Comparison of ENCODE assay signal across 7 mouse cellular contexts in the genomic region with DNA sequence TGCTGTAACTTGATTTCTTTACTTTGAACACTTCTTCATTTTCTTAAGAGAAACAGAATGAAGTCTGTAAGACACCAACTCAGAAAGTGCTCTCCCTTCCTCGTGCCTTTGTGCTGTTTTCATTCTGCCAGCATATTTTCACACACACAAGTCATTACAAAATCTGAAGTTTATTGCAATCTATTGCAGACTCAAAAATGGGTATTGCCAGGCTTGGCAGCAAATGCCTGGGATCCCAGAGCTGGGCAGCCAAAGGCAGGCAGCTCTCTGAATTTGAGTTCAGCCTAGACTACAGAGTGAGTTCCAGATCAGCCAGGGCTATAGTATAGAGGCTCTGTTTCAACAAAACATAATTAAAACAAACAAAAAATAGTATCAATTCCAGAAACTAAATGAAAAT. TPM values are rescaled to one million over a fixed set of nuclear protein-coding genes. Genes with fewer than 3 reads are reported as not detected.
DNase-seq lines count a peak whose midpoint lies in the region; ATAC-seq and TF ChIP-seq lines count a peak whose summit lies in the region.

No protein-coding gene starts in this region.

- ATAC-seq in lung, postnatal 0 days: no peak
- no peak for ATAC-seq in forebrain, embryonic 13.5 days
- no peak for ATAC-seq in limb, embryonic 14.5 days (ENCODE audit: low FRiP score, low read depth)
- ATAC-seq in stomach, embryonic 15.5 days (ENCODE audit: insufficient read depth, low FRiP score, low read depth): no peak

- H3K9me3 ChIP-seq in lung, postnatal 0 days (ENCODE audit: low read length): no peaks in the 10 kb centered on the region
- H3K9me3 ChIP-seq in forebrain, embryonic 13.5 days (replicated peaks): no peaks in the 10 kb centered on the region
- H3K9me3 ChIP-seq in limb, embryonic 14.5 days (ENCODE audit: control insufficient read depth, low read length): no peaks in the 10 kb centered on the region
- H3K9me3 ChIP-seq in stomach, embryonic 15.5 days: no peaks in the 10 kb centered on the region

- no peaks in the 10 kb centered on the region for H3K27me3 ChIP-seq in lung, postnatal 0 days (replicated peaks; ENCODE audit: insufficient read depth, low read length)
- H3K27me3 ChIP-seq in forebrain, embryonic 13.5 days: 0 out of 2 replicates have a peak, but pooled peaks cover 4% of the 10 kb centered on the region
- no peaks in the 10 kb centered on the region for H3K27me3 ChIP-seq in limb, embryonic 14.5 days (ENCODE audit: control insufficient read depth, insufficient read depth, low read length)
- no peaks in the 10 kb centered on the region for H3K27me3 ChIP-seq in stomach, embryonic 15.5 days (replicated peaks)

- H3K4me3 ChIP-seq in lung, postnatal 0 days (ENCODE audit: low read depth, low read length): no peak overlapping the region
- peak overlapping the region; percentile 80 for H3K4me3 ChIP-seq in forebrain, embryonic 13.5 days
- H3K4me3 ChIP-seq in limb, embryonic 14.5 days (replicated peaks; ENCODE audit: low read length): peak overlapping the region; percentile 85
- peak overlapping the region; percentile 5; the same call in 1 of the 2 replicates for H3K4me3 ChIP-seq in stomach, embryonic 15.5 days (replicated peaks)

- TF ChIP-seq POLR2A in limb, embryonic 14.5 days (IDR thresholded peaks at IDR 0.05; ENCODE audit: borderline replicate concordance, extremely low read depth, insufficient read depth, insufficient read length): no peak

- TF ChIP-seq EP300 in lung, postnatal 0 days (IDR thresholded peaks at IDR 0.05): no peak

- H3K4me2 ChIP-seq in lung, postnatal 0 days (replicated peaks; ENCODE audit: low read depth, low read length): 0 out of 2 replicates have a peak overlapping the region, but pooled peaks have one; percentile 87
- peak overlapping the region; percentile 74 for H3K4me2 ChIP-seq in forebrain, embryonic 13.5 days
- H3K4me2 ChIP-seq in limb, embryonic 14.5 days (replicated peaks; ENCODE audit: low read depth, low read length, severe bottlenecking): peak overlapping the region; percentile 62
- H3K4me2 ChIP-seq in stomach, embryonic 15.5 days: peak overlapping the region; percentile 69

- no peaks in the 10 kb centered on the region for H3K4me1 ChIP-seq in lung, postnatal 0 days (ENCODE audit: insufficient read depth, low read depth, low read length)
- H3K4me1 ChIP-seq in forebrain, embryonic 13.5 days: peaks cover 23% of the 10 kb centered on the region
- H3K4me1 ChIP-seq in limb, embryonic 14.5 days (ENCODE audit: control insufficient read depth, insufficient read depth, low read length): peaks cover 6% of the 10 kb centered on the region; the same call in 1 of the 2 replicates
- H3K4me1 ChIP-seq in stomach, embryonic 15.5 days: peaks cover 3% of the 10 kb centered on the region

- no peak for DNase-seq in lung, postnatal 0 days (ENCODE audit: low spot score)
- DNase-seq in lung, postnatal 25 days (ENCODE audit: low spot score): no peak
- no peak for DNase-seq in limb, embryonic 14.5 days (ENCODE audit: low spot score)
- no peak for DNase-seq in spleen, adult 18-20 months
- DNase-seq in urinary bladder, adult 2 months (ENCODE audit: low spot score): no peak

- no peak overlapping the region for H3K9ac ChIP-seq in lung, postnatal 0 days (replicated peaks; ENCODE audit: low read depth)
- peak overlapping the region; percentile 59 for H3K9ac ChIP-seq in forebrain, embryonic 13.5 days
- H3K9ac ChIP-seq in limb, embryonic 14.5 days (ENCODE audit: low read depth, low read length, severe bottlenecking): peak overlapping the region; percentile 93; the same call in 1 of the 2 replicates
- no peak overlapping the region; the same call in 1 of the 2 replicates for H3K9ac ChIP-seq in stomach, embryonic 15.5 days

- H3K36me3 ChIP-seq in lung, postnatal 0 days (ENCODE audit: insufficient read depth, low read length): no peaks in the 10 kb centered on the region
- H3K36me3 ChIP-seq in forebrain, embryonic 13.5 days (ENCODE audit: poor library complexity, severe bottlenecking): peaks cover 32% of the 10 kb centered on the region
- peaks cover 36% of the 10 kb centered on the region for H3K36me3 ChIP-seq in limb, embryonic 14.5 days (ENCODE audit: control insufficient read depth, insufficient read depth, low read length)
- peaks cover 4% of the 10 kb centered on the region; the same call in 1 of the 2 replicates for H3K36me3 ChIP-seq in stomach, embryonic 15.5 days

- no peak for TF ChIP-seq CTCF in lung, postnatal 0 days (IDR thresholded peaks at IDR 0.05)

- no peak overlapping the region for H3K27ac ChIP-seq in lung, postnatal 0 days (ENCODE audit: low read length)
- no peak overlapping the region for H3K27ac ChIP-seq in forebrain, embryonic 13.5 days
- H3K27ac ChIP-seq in limb, embryonic 14.5 days (replicated peaks; ENCODE audit: low read depth, low read length): no peak overlapping the region
- H3K27ac ChIP-seq in stomach, embryonic 15.5 days: no peak overlapping the region

- WGBS in lung, postnatal 0 days: 27% methylated on average over 1 of the region's 1 CpGs
- WGBS in forebrain, embryonic 13.5 days: 65% methylated on average over 1 of the region's 1 CpGs
- 45% methylated on average over 1 of the region's 1 CpGs for WGBS in limb, embryonic 14.5 days
- WGBS in stomach, embryonic 15.5 days: 50% methylated on average over 1 of the region's 1 CpGs

RNA-seq across cellular contexts. Expression of gene Paxbp1, which starts 1.7 kb away (rescaled TPM):
- 20.3 and 23.9 TPM in 2 replicates for polyA plus RNA-seq in lung, postnatal 0 days (2015; fragmentation: Nextera tagmentation; extraction: Ambion mirVana)
- 75.8 and 77.1 TPM in 2 replicates for polyA plus RNA-seq in forebrain, embryonic 13.5 days (2015; fragmentation: Nextera tagmentation; extraction: Ambion mirVana)
- polyA plus RNA-seq in limb, embryonic 14.5 days (2012; rRNA removed): 117 and 132 TPM in 2 replicates
- polyA plus RNA-seq in limb, embryonic 14.5 days (2014; fragmentation: Nextera tagmentation; extraction: Ambion mirVana): 56.2 and 69.4 TPM in 2 replicates
- polyA plus RNA-seq in stomach, embryonic 15.5 days (2015; fragmentation: Nextera tagmentation; extraction: Ambion mirVana): 49.8 and 52.7 TPM in 2 replicates
- 51.5 and 63.4 TPM in 2 replicates for polyA plus RNA-seq in urinary bladder, adult 2 months (2012; rRNA removed)

RNA-seq across cellular contexts. Expression of gene Synj1, which starts 31.5 kb away (rescaled TPM):
- 12.7 and 13.1 TPM in 2 replicates for polyA plus RNA-seq in lung, postnatal 0 days (2015; fragmentation: Nextera tagmentation; extraction: Ambion mirVana)
- polyA plus RNA-seq in forebrain, embryonic 13.5 days (2015; fragmentation: Nextera tagmentation; extraction: Ambion mirVana): 22.7 and 27.8 TPM in 2 replicates
- polyA plus RNA-seq in limb, embryonic 14.5 days (2012; rRNA removed): 19.2 and 23.9 TPM in 2 replicates
- 13.8 and 14.5 TPM in 2 replicates for polyA plus RNA-seq in limb, embryonic 14.5 days (2014; fragmentation: Nextera tagmentation; extraction: Ambion mirVana)
- 12.3 and 14.3 TPM in 2 replicates for polyA plus RNA-seq in stomach, embryonic 15.5 days (2015; fragmentation: Nextera tagmentation; extraction: Ambion mirVana)
- polyA plus RNA-seq in urinary bladder, adult 2 months (2012; rRNA removed): 21.3 and 23.6 TPM in 2 replicates

RNA-seq across cellular contexts. Expression of gene 4932438H23Rik, which starts 52.3 kb away (rescaled TPM):
- polyA plus RNA-seq in lung, postnatal 0 days (2015; fragmentation: Nextera tagmentation; extraction: Ambion mirVana): 0.07 and 0.26 TPM in 2 replicates
- 0.68 and 0.93 TPM in 2 replicates for polyA plus RNA-seq in forebrain, embryonic 13.5 days (2015; fragmentation: Nextera tagmentation; extraction: Ambion mirVana)
- polyA plus RNA-seq in limb, embryonic 14.5 days (2012; rRNA removed): 0.45 and 0.60 TPM in 2 replicates
- polyA plus RNA-seq in limb, embryonic 14.5 days (2014; fragmentation: Nextera tagmentation; extraction: Ambion mirVana): 0.32 and 1.3 TPM in 2 replicates
- 0.10 TPM in 1 of 2 replicates, not detected in the other for polyA plus RNA-seq in stomach, embryonic 15.5 days (2015; fragmentation: Nextera tagmentation; extraction: Ambion mirVana)
- 0.87 and 0.94 TPM in 2 replicates for polyA plus RNA-seq in urinary bladder, adult 2 months (2012; rRNA removed)

Comparison
In these comparisons a context has a peak if more than half of its experiments do, and no peak if none do; other contexts are left out.
1. H3K9ac ChIP-seq: peak in forebrain, embryonic 13.5 days (single experiment) and limb, embryonic 14.5 days (single experiment); none in lung, postnatal 0 days (single experiment) and stomach, embryonic 15.5 days (single experiment).
2. Peak in every context shown above with its lines, with median percentiles within 50 percentile points of each other: H3K4me2 ChIP-seq.